Mouse (Mus musculus) testis, adult 2 months (tissue): ENCODE measurements around the gene Sept12. TPM values are rescaled to one million over a fixed set of nuclear protein-coding genes. Genes with fewer than 3 reads are reported as not detected.
A peak's percentile ranks its signal among the peaks of the same experiment; 100 is the strongest.

Experiments used
- H3K27ac ChIP-seq: fragments of 200-500 bp; 2 replicates; pipeline ENCODE4 v1.5.1; 2012; ENCODE audit warnings: low read depth, low read length; ENCODE audit not compliant: control insufficient read depth, insufficient read depth
- H3K27me3 ChIP-seq: fragments of 200-500 bp; 2 replicates; pipeline ENCODE4 v1.6.1; 2012; ENCODE audit warnings: mild to moderate bottlenecking, low read length, moderate library complexity; ENCODE audit not compliant: control insufficient read depth, insufficient read depth
- H3K36me3 ChIP-seq: fragments of 200-500 bp; 2 replicates; pipeline ENCODE4 v1.6.1; 2012; ENCODE audit warnings: mild to moderate bottlenecking, low read length; ENCODE audit not compliant: control insufficient read depth, insufficient read depth
- H3K4me1 ChIP-seq: fragments of 200-500 bp; 2 replicates; pipeline ENCODE4 v1.6.1; 2012; ENCODE audit warnings: low read length; ENCODE audit not compliant: control insufficient read depth, insufficient read depth
- H3K4me3 ChIP-seq: fragments of 200-500 bp; 2 replicates; pipeline ENCODE4 v1.5.1; 2012; ENCODE audit warnings: low read depth, mild to moderate bottlenecking, low read length, moderate library complexity, mixed read lengths; ENCODE audit not compliant: control insufficient read depth
- CTCF ChIP-seq: fragments of 200-500 bp; IDR thresholded peaks from 2 replicates; pipeline ENCODE4 v1.5.1; 2012; ENCODE audit warnings: low read depth, mild to moderate bottlenecking, inconsistent platforms, low read length, moderate library complexity; ENCODE audit not compliant: control insufficient read depth, insufficient read depth, insufficient replicate concordance
- POLR2A ChIP-seq: fragments of 200-500 bp; IDR thresholded peaks from 2 replicates; pipeline ENCODE4 v1.6.1; 2012; ENCODE audit warnings: low read depth, mild to moderate bottlenecking, inconsistent platforms, low read length, moderate library complexity; ENCODE audit not compliant: control insufficient read depth
- polyA plus RNA-seq: library from polyadenylated mRNA; depleted of rRNA; stranded (reverse); fragments of >200 nt; gene quantifications from 2 replicates; pipeline ENCODE4 v1.2.3, GENCODE M21; 2012

Sept12 gene
- polyA plus RNA-seq, 1 experiment: 558 TPM

DNA sequence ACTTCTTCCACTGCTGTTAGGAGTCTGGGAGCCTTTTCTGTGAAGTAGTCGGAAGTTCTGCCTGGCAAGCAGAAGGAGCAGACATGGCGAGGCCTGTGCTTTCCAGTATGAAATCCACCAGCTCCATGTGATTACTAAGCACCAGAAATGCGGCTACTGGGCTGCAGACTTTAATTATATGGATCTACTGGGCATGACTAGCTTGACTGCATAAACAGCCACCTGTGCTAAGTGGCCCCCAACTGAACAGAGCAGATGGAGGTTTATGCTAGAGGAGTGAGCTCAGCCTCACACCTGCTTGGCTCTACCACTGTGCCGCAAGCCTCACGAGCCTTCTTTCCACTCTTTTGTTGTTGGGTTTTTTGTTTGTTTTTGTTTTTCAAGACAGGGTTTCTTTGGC, 23.1 kb downstream of the Sept12 start:
- Histone ChIP-seq H3K27me3 (no peaks in the 10 kb centered on the region), H3K4me1 (no peaks in the 10 kb centered on the region), H3K36me3 (peaks cover 1% of the 10 kb centered on the region), H3K27ac (no peak overlapping the region), H3K4me3 (no peak overlapping the region)
- TF ChIP-seq CTCF: no peak
- no peak for TF ChIP-seq POLR2A

DNA sequence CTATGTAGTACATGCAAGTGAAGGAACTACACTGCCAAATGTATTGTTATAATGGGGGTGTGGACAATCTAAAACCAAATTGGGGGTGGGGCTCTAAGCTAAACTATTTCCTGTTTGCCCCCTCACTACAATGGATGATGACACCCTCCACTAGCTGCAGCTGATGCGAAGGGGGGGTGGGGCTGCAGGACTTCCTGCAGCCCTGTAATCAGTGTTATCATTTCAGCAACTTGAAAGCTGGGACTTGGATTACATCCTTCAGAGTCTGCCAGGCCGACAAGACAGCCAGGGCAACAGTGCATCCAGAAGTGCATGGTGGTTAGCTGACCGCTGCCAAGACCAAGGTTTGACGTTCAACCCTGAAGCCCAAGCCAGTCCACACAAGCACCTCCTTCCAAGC, 26.0 kb downstream of the Sept12 start:
- Histone ChIP-seq H3K4me1 (no peaks in the 10 kb centered on the region; the same call in 1 of the 2 replicates), H3K27ac (no peak overlapping the region), H3K4me3 (no peak overlapping the region), H3K36me3 (peaks cover 3% of the 10 kb centered on the region), H3K27me3 (no peaks in the 10 kb centered on the region)
- TF ChIP-seq POLR2A (no peak), CTCF (no peak)

DNA sequence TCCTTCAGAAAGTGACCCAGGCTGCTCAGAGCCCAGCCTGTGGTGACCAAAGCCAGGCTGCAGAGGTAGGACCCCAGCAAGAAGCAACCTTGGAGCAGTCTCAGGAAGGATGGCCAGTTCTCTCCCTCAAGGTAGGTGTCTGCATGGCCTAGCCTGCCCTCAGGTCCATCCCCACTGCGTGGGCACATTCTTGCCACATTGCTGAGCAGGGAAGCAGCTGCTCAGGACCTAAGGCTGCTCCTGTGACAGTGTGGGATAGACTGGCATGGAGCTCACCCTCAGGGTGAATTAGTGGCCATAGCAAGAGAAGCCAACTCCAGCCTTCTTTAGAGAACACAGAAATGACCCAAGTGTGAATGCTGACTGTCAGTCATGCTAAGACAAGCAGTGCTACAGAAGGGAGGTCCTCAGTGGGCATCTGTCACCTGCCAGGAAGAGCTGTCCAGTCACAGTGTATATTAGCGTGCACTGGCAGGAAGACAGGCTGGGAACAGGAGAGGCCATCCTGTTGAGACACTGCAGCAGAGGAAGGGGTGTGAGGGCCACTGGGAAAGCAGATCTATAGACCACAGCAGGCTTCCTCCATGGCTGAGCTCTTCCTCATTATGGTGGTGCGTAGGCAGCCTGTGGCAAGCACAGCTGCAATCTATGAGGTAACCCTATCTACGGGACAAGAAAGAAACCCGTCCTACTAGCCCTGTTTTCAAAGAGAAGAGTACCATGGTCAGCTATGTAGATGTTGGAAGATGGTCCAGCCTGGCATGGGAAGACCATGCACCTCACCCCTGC, 28.4 kb downstream of the Sept12 start:
- Histone ChIP-seq H3K4me1 (peaks cover 2% of the 10 kb centered on the region), H3K4me3 (no peak overlapping the region), H3K36me3 (peaks cover 3% of the 10 kb centered on the region), H3K27ac (no peak overlapping the region), H3K27me3 (no peaks in the 10 kb centered on the region)
- no peak for TF ChIP-seq CTCF
- no peak for TF ChIP-seq POLR2A

DNA sequence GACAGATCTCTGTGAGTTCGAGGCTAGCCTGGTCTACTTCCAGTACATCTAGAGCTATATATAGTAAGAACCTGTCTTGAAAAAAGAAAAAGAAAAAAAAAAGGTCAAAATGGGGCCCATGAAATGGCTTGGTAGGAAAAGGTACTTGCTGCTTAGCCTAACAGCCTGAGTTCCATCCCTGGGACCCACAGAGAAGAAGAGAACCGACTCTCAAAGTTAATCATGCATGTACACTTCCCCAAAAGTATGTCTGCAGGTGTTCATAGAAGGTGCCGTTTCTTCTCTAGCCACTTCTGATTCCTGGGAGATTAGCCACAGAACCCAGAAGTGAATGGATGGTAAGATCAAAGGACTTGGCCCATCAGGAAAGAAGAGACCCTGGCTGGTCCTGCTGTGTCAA, 29.2 kb downstream of the Sept12 start:
- TF ChIP-seq POLR2A: no peak
- TF ChIP-seq CTCF: no peak

DNA sequence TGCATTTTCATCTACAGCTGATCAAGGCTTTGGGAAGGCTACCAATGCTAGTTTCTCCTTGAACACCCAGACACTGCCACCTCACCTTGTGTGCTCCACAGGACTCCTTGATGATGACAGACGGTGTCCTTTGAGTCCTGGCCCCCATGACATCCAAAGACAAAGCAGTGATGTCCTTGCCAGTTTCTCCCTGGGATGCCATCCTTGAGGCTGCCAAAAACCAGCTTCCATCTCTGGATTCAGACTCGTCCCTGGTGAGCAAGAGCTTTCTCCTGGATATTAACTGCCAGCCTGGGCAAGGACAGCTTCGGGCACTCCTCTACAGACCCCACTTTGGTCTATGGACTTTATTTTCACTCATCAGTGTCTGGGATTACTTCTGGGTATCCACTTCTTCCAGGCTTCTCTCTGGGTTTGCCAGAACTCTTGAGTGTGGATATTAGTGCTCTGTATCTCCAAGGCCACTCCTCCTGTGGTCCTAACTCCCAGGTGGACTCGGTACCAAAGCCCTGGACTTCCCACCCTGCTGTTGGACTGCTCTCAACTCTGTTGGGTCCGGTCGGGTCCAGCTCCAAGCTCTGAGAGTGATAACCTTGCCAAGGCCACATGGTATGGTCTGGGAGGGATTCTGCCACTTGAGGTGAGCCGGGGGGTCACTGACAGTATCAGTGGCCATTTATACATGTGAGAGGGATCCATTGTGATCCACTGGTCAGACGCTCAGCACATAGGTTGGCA, 32.1 kb downstream of the Sept12 start:
- Histone ChIP-seq H3K27ac (no peak overlapping the region), H3K27me3 (no peaks in the 10 kb centered on the region), H3K36me3 (peaks cover 3% of the 10 kb centered on the region), H3K4me1 (peaks cover 9% of the 10 kb centered on the region), H3K4me3 (peak overlapping the region; percentile 75)
- TF ChIP-seq CTCF (no peak), POLR2A (no peak)

More for the DNA sequence above, 29.2 kb downstream of the Sept12 start:
- peaks cover 3% of the 10 kb centered on the region for H3K4me1 ChIP-seq
- H3K4me3 ChIP-seq: no peak overlapping the region
- H3K27ac ChIP-seq: no peak overlapping the region
- no peaks in the 10 kb centered on the region for H3K27me3 ChIP-seq
- peaks cover 3% of the 10 kb centered on the region for H3K36me3 ChIP-seq

DNA sequence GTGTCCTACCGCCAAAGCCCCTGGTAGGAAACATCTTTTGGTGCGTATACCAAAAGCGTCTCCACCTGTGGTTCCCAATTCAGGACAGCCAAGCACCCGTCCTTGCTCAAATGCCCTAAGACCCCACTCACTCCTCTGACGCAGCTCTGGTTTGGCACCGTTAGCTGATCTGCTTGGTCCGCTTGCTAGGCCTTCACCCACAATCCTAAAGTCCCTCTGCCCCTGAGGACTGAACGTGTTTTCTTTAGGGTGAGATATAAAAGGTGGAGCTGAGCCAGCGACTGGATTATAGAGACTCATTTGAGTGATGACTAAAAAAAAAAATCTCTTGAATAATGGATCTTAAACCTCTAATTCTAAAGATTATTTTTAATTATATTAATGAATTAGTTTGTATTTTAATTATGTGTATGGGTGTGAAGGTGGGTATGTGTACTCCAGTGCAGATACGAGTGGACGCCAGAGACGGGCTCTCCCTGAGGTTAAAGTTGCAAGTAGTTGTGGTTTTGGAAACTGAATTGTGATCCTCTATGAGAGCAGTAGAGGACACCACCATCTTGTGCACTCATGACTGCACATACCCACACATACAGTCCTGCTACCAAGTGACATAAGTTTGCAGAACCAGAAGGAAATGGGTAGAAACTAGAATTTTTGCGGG, 32.8 kb downstream of the Sept12 start:
- Histone ChIP-seq H3K27ac (peak overlapping the region; percentile 95), H3K4me3 (peak overlapping the region; percentile 100), H3K27me3 (no peaks in the 10 kb centered on the region), H3K4me1 (peaks cover 9% of the 10 kb centered on the region), H3K36me3 (peaks cover 3% of the 10 kb centered on the region)
- TF ChIP-seq POLR2A (no peak), CTCF (no peak)

DNA sequence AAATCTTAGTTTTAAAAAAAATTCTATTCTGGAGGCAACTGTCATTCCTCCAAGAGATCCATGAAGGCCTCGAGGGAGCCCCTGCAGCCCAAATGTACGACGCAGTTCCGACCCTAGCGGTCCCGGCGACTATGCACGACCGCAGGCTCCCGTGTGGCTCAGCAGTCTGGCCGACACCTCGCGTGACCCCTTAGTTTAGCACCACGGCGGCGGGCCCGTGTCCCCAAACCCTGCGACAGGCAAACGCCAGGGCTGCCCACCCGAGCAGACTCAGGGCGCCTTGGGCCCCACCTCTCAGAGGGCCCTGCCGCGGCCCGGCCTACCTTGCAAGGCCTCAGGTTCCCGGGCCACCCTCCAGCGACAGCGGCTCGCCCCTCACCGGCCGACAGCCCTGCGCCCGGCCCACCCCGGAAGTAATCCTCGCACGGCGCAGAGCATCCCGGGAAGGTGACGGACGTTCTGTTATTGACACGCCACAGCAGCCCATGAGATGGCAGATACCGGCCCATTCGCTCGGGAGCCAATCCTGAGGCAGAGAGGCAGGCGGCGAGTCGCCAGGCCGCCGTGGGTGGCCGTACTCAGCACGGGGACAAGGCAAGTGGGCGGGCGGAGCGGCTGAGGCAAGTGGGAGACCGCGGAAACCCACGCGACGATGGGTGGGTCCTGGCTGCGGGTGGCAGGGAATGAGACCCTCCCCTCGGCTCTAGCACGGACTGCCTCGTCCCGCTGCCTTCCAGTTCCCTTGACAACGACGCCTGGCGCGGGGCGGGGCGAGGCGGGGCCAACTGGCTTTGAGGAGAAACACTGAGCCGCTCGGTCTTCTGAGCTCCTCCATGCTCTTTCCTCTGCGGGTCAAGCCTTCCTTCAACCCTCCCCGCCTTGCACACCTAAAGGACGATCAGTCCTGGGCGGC, 33.6 kb downstream of the Sept12 start, which contains the start of gene Anks3:
Gene Anks3 (minus strand): TSS at position 409 of the 913 bp plus-strand sequence.
- no peaks in the 10 kb centered on the region for H3K27me3 ChIP-seq
- H3K4me3 ChIP-seq: peak within 1 kb of the TSS; percentile 100
- peak within 1 kb of the TSS; percentile 95 for H3K27ac ChIP-seq
- H3K4me1 ChIP-seq: peaks cover 9% of the 10 kb centered on the region
- TF ChIP-seq CTCF (no peak), POLR2A (peak; percentile 62)
- H3K36me3 ChIP-seq: peaks cover 1% of the 10 kb centered on the region
